Mouse (Mus musculus) forebrain, embryonic 13.5 days (tissue): Measurements from ENCODE around the gene Sbsn. TPM values are rescaled to one million over a fixed set of nuclear protein-coding genes. Genes with fewer than 3 reads are reported as not detected.

ENCODE experiments used
- ATAC-seq: fragments of 200-750 bp; cut with Nextera tagmentation; 2 replicates; pipeline ENCODE4 v1.8.0; 2017
- H3K27ac ChIP-seq: fragments of 300-500 bp; sonication (generic); 2 replicates; pipeline ENCODE4 v1.5.1; 2015; ENCODE audit warnings: inconsistent platforms, mild to moderate bottlenecking, moderate library complexity
- H3K27me3 ChIP-seq: fragments of 300-500 bp; sonication (generic); 2 replicates; pipeline ENCODE4 v1.6.1; 2015; ENCODE audit warnings: mild to moderate bottlenecking, inconsistent platforms
- H3K36me3 ChIP-seq: fragments of 300-500 bp; sonication (generic); 2 replicates; pipeline ENCODE4 v1.6.1; 2015; ENCODE audit warnings: mild to moderate bottlenecking, inconsistent platforms; ENCODE audit not compliant: poor library complexity, severe bottlenecking
- H3K4me1 ChIP-seq: fragments of 300-500 bp; sonication (generic); 2 replicates; pipeline ENCODE4 v1.6.1; 2015; ENCODE audit warnings: inconsistent platforms
- H3K4me2 ChIP-seq: fragments of 300-500 bp; sonication (generic); 2 replicates; pipeline ENCODE4 v1.6.1; 2015; ENCODE audit warnings: inconsistent platforms, mild to moderate bottlenecking, moderate library complexity
- H3K4me3 ChIP-seq: fragments of 300-500 bp; sonication (generic); 2 replicates; pipeline ENCODE4 v1.5.1; 2015; ENCODE audit warnings: mild to moderate bottlenecking, inconsistent platforms
- H3K9ac ChIP-seq: fragments of 300-500 bp; sonication (generic); 2 replicates; pipeline ENCODE4 v1.6.1; 2015; ENCODE audit warnings: mild to moderate bottlenecking, inconsistent platforms
- H3K9me3 ChIP-seq: fragments of 300-500 bp; sonication (generic); replicated peaks from 2 replicates; pipeline ENCODE4 v1.6.1; 2016; ENCODE audit warnings: inconsistent platforms
- WGBS: fragments of 180-500 bp; shearing (Covaris S2); methylation state at CpG from one replicate; pipeline ENCODE4 v1.1.7; 2015; 5-methylcytosine and 5-hydroxymethylcytosine counted together
- polyA plus RNA-seq: library from polyadenylated mRNA; unstranded; fragments of >200 nt; fragmentation: Nextera tagmentation; extraction: Ambion mirVana; gene quantifications from 2 replicates; pipeline ENCODE4 v1.2.1, GENCODE M21; 2015

The Sbsn gene
- polyA plus RNA-seq, 1 experiment from 2014 or later = 1.5 TPM

DNA sequence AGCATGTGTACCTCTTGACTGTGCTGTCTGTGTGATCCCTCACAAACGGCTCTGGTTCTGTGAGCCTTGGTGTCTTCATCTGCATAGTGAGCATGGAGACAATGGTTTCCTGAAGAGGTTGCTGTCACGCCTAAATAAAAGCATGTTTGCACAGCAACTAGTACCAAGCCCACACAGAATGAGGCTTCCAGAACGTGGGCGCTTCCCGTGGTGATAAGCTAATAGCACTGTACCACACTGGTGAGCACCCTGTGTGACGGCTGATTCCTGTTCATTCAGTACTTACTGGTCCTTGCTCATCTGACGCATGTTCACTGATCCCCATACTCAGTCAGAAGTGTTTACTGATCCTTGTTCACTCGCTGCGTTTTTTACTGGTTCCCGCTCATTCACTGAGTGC lies 38.9 kb downstream of the Sbsn start:
- Histone ChIP-seq H3K9ac (no peak overlapping the region), H3K27ac (no peak overlapping the region), H3K4me1 (peaks cover 13% of the 10 kb centered on the region), H3K27me3 (peaks cover 17% of the 10 kb centered on the region; the same call in 1 of the 2 replicates), H3K9me3 (no peaks in the 10 kb centered on the region), H3K4me2 (no peak overlapping the region), H3K4me3 (no peak overlapping the region), H3K36me3 (no peaks in the 10 kb centered on the region)
- WGBS = 83% methylated on average over 10 of the region's 10 CpGs
- no peak for ATAC-seq

- Histone ChIP-seq H3K9me3 (no peaks in the 10 kb centered on the region), H3K9ac (no peak overlapping the region), H3K4me2 (no peak overlapping the region), H3K4me3 (no peak overlapping the region), H3K27me3 (peaks cover 15% of the 10 kb centered on the region; the same call in 1 of the 2 replicates), H3K4me1 (no peaks in the 10 kb centered on the region), H3K27ac (no peak overlapping the region), H3K36me3 (no peaks in the 10 kb centered on the region)
- no peak for ATAC-seq
- WGBS = 26% methylated on average over 9 of the region's 9 CpGs
These were observed 40.6 kb downstream of the Sbsn start for GRCm38 (mm10) chr7:30791921-30792320.

GRCm38 (mm10) chr7:30794921-30795320 lies 43.6 kb downstream of the Sbsn start:
- no peaks in the 10 kb centered on the region for H3K36me3 ChIP-seq
- no peak overlapping the region for H3K4me3 ChIP-seq
- 0 out of 2 replicates have a peak, but pooled peaks cover under 1% of the 10 kb centered on the region for H3K9me3 ChIP-seq
- no peak for ATAC-seq
- H3K27ac ChIP-seq = no peak overlapping the region
- H3K4me2 ChIP-seq = no peak overlapping the region
- H3K9ac ChIP-seq = no peak overlapping the region
- H3K4me1 ChIP-seq = no peaks in the 10 kb centered on the region
- peaks cover 4% of the 10 kb centered on the region; the same call in 1 of the 2 replicates for H3K27me3 ChIP-seq

DNA sequence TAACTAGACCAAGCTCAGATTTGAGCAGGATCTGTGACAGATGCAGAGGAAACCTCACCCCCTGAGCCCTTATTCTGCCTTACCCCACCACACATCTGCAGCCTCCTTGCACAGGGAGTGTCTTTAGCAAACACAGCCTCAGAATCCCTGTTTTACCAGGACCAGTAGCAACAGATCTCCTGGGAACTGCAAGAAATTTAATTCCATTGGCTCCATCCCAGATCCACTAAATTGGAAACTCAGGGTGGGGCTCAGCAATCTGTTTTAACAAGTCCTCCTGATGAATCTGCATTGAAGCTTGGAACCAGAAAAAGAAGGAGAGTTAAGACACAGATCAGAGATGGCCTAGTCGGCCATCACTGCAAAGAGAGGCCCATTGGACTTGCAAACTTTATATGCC lies 45.5 kb downstream of the Sbsn start:
- Histone ChIP-seq H3K4me1 (no peaks in the 10 kb centered on the region), H3K36me3 (no peaks in the 10 kb centered on the region), H3K4me3 (no peak overlapping the region), H3K4me2 (no peak overlapping the region), H3K27ac (no peak overlapping the region), H3K9me3 (peaks cover 8% of the 10 kb centered on the region), H3K9ac (no peak overlapping the region), H3K27me3 (no peaks in the 10 kb centered on the region)
- ATAC-seq = no peak
- 80% methylated on average over 1 of the region's 1 CpGs for WGBS

- Histone ChIP-seq H3K36me3 (no peaks in the 10 kb centered on the region), H3K9me3 (peaks cover 8% of the 10 kb centered on the region), H3K4me3 (no peak overlapping the region), H3K9ac (no peak overlapping the region), H3K4me1 (no peaks in the 10 kb centered on the region), H3K27ac (no peak overlapping the region), H3K27me3 (no peaks in the 10 kb centered on the region), H3K4me2 (no peak overlapping the region)
- ATAC-seq = no peak
These were observed 49.4 kb downstream of the Sbsn start for GRCm38 (mm10) chr7:30800653-30801052.

- Histone ChIP-seq H3K4me3 (no peak overlapping the region), H3K9me3 (peaks cover 9% of the 10 kb centered on the region), H3K4me2 (no peak overlapping the region), H3K4me1 (no peaks in the 10 kb centered on the region), H3K36me3 (no peaks in the 10 kb centered on the region), H3K9ac (no peak overlapping the region), H3K27me3 (no peaks in the 10 kb centered on the region), H3K27ac (no peak overlapping the region)
- ATAC-seq = no peak
- 98% methylated on average over 3 of the region's 3 CpGs for WGBS
These were observed 52.0 kb downstream of the Sbsn start for GRCm38 (mm10) chr7:30803256-30803655.

GRCm38 (mm10) chr7:30804026-30804715 lies 52.9 kb downstream of the Sbsn start:
- no peak for ATAC-seq
- Histone ChIP-seq H3K9ac (no peak overlapping the region), H3K27ac (no peak overlapping the region), H3K4me3 (no peak overlapping the region), H3K4me1 (no peaks in the 10 kb centered on the region), H3K4me2 (no peak overlapping the region), H3K9me3 (peaks cover 10% of the 10 kb centered on the region), H3K27me3 (no peaks in the 10 kb centered on the region), H3K36me3 (no peaks in the 10 kb centered on the region)
- WGBS = 88% methylated on average over 9 of the region's 9 CpGs

Other genes with a start within 250 kb of the Sbsn start
- gene Arhgap33, start 216.4 kb upstream of the Sbsn start, polyA plus RNA-seq = 80.6 and 88.7 TPM in 2 replicates
- 11.0 and 12.1 TPM in 2 replicates for gene Hspb6, start 199.3 kb upstream of the Sbsn start, polyA plus RNA-seq
- gene Proser3, start 199.2 kb upstream of the Sbsn start, polyA plus RNA-seq = 14.8 and 17.5 TPM in 2 replicates
- gene Lin37, start 191.6 kb upstream of the Sbsn start, polyA plus RNA-seq = 53.0 and 65.1 TPM in 2 replicates
- 114 and 122 TPM in 2 replicates for gene U2af1l4, start 188.2 kb upstream of the Sbsn start, polyA plus RNA-seq
- 20.2 and 22.5 TPM in 2 replicates for gene Gm49396, start 188.1 kb upstream of the Sbsn start, polyA plus RNA-seq
- 128 and 141 TPM in 2 replicates for gene Psenen, start 187.8 kb upstream of the Sbsn start, polyA plus RNA-seq
- 7.4 and 8.2 TPM in 2 replicates for gene Igflr1, start 186.0 kb upstream of the Sbsn start, polyA plus RNA-seq
- gene Kmt2b, start 162.7 kb upstream of the Sbsn start, polyA plus RNA-seq = 11.6 and 14.1 TPM in 2 replicates
- 0.34 and 0.43 TPM in 2 replicates for gene Zbtb32, start 152.6 kb upstream of the Sbsn start, polyA plus RNA-seq
- gene Upk1a, start 138.6 kb upstream of the Sbsn start, polyA plus RNA-seq = 0.19 and 0.37 TPM in 2 replicates
- gene Cox6b1, start 125.3 kb upstream of the Sbsn start, polyA plus RNA-seq = 944 and 1,056 TPM in 2 replicates
- not detected in 2 replicates for gene Etv2, start 115.6 kb upstream of the Sbsn start, polyA plus RNA-seq
- 144 and 146 TPM in 2 replicates for gene Rbm42, start 101.2 kb upstream of the Sbsn start, polyA plus RNA-seq
- gene Haus5, start 86.5 kb upstream of the Sbsn start, polyA plus RNA-seq = 52.7 and 57.2 TPM in 2 replicates
- not detected in 2 replicates for gene Pmis2, start 79.9 kb upstream of the Sbsn start, polyA plus RNA-seq
- gene 2200002J24Rik, start 52.5 kb upstream of the Sbsn start, polyA plus RNA-seq = not detected in 2 replicates
- gene Atp4a, start 39.3 kb upstream of the Sbsn start, polyA plus RNA-seq = 0.79 and 1.4 TPM in 2 replicates
- 182 and 188 TPM in 2 replicates for gene Tmem147, start 21.9 kb upstream of the Sbsn start, polyA plus RNA-seq
- 0.93 and 1.0 TPM in 2 replicates for gene Gapdhs, start 7.8 kb upstream of the Sbsn start, polyA plus RNA-seq
- 0.68 TPM in 1 of 2 replicates, not detected in the other for gene Dmkn, start 12.3 kb downstream of the Sbsn start, polyA plus RNA-seq
- gene Krtdap, start 36.4 kb downstream of the Sbsn start, polyA plus RNA-seq = not detected in 2 replicates
- 0.09 TPM in 1 of 2 replicates, not detected in the other for gene Ffar2, start 72.3 kb downstream of the Sbsn start, polyA plus RNA-seq
- gene Ffar3, start 104.7 kb downstream of the Sbsn start, polyA plus RNA-seq = not detected in 2 replicates
- not detected in 2 replicates for gene Ffar1, start 110.1 kb downstream of the Sbsn start, polyA plus RNA-seq
- gene Cd22, start 128.9 kb downstream of the Sbsn start, polyA plus RNA-seq = not detected in 2 replicates
- gene Mag, start 163.4 kb downstream of the Sbsn start, polyA plus RNA-seq = 0.58 and 0.64 TPM in 2 replicates
- gene Hamp2, start 173.2 kb downstream of the Sbsn start, polyA plus RNA-seq = not detected in 2 replicates
- gene Hamp, start 192.6 kb downstream of the Sbsn start, polyA plus RNA-seq = not detected in 2 replicates
- 23.9 and 24.4 TPM in 2 replicates for gene Usf2, start 205.3 kb downstream of the Sbsn start, polyA plus RNA-seq
- 17.8 and 22.2 TPM in 2 replicates for gene Lsr, start 222.0 kb downstream of the Sbsn start, polyA plus RNA-seq
- 0.58 and 0.74 TPM in 2 replicates for gene Fam187b, start 222.3 kb downstream of the Sbsn start, polyA plus RNA-seq